Mouse (Mus musculus) urinary bladder, postnatal 10 days (tissue): ENCODE data around the gene Ss18l2.
A peak's percentile ranks its signal among the peaks of the same experiment; 100 is the strongest.

ENCODE experiments used
- DNase-seq: peaks from one replicate; pipeline ENCODE4 v3.0.0; 2022; ENCODE audit warnings: low spot score

The Ss18l2 gene

DNA sequence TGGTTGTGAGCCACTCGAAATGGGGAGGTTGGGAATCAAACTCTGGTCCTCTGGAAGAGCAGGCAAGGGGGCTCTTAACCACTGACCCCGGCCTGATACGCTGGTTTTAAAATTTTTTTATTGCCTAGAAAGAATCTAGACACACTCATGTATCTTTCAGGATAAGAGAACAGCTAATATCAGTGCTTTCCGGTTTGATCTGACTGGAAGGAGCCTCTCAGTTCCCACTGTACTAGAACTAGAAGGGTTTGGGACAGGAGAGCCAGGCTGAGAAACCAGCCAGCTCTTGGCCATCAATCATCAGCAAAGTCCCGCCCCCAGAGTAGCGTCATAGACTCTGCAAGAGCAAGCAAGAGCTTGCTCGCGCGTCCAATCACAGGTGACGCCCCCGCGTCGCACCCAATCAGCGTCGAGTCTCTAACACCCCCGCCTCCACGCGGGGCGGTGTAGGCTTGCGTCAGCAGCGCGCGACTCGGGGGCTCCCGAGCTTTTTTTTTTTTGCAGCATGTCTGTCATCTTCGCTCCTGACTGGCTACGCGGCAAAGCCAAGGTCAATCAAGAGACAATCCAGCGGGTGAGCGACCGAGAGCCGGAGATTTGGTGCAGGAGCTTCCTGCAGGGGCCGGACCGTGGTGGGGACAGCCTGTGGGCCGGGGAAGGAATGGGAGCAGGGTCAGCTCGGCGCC is at the start of gene Ss18l2:
Ss18l2 (plus strand) TSS at position 432 of the 686 bp plus-strand sequence.
- peak; percentile 94 for DNase-seq

DNA sequence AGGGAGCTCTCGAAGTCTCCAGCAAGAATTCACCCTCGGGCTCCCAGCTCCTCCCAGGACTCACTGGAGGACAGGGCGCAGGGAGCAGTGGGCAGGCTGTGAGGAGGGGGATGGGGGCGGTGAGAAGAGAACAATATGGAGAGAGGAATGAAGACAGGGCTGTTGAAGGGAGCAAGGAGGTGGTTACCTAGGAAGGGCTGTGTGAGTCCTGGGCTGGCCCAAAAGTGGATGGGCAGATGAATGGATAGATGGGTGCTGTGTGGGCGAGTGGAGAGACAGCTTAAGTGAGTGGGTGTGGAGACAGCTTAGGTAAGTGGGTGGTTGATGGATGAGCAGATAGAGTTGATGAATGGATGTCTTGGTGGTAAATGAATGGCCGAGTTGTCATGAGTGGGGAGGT is 46.7 kb upstream of the Ss18l2 start:
- DNase-seq, result no peak

DNA sequence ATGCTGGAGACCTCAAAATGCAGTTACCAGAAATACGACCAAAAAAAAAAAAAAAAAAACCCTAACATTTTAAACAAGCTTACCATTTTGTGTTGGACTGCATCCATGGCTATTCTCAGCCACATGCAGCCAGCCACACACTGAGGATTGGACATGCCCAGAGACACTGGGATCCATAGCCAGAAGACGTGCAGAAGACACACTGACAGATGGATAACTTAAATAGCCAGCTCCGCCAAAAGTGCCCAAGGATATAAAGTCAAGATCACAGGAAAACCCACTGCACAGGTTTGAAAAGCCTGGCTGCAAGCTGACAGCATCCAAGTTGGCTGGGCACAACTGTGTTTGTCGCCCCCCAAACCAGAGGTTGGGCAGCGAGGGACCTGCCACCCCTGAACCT is 46.0 kb upstream of the Ss18l2 start:
- DNase-seq, result no peak

DNA sequence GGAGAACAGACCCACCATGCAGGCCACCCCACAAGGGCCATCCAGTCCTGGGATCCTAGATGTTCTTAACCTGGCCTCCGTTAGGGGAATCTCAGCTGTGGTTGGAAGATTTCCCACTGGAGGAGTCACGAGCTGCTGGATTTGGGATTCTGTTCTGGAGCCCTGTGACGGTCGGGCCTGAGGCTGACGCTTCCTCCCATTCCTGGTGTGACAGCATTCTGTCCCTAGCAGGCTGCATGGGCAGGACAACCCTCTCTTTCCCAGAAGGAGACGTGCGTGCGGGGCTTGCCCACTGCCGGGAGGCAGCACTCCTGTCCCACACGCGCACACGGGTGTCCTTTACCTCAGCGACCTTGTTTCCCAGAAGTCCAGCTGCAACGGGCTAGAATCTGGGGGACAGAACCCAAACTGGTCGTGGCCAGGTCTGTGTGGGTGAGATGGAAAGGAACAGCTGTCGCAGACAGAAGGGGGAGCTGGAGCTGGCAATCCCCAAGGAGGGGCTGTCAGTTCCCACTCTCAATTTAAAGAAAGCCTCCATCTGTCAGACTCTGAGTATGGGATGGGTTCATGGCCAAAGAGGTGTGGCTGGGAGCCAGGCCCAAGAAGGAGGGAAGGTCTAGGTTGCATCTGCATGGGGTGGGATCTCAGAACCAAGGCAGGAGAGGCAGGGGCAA is 43.0 kb upstream of the Ss18l2 start:
- DNase-seq, result no peak

DNA sequence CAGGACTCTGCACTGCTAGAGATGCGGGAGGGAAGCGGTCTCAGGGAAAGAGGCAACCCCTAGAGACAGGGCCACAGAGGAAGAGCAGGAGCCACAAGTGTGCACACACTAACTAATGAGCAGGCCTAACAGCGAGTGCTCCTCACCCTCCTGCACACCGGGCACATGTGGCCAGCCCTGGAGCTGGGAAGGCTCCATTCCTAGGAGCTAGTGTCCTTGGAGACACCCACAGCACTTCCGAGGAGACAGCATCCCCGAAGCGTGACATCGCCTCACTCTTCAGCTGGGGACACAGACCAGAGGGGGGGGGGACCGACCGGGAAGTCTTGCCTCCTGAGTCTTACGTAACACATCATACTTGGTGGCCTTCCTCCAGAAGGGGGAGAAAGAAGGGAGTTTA is 42.3 kb upstream of the Ss18l2 start:
- no peak for DNase-seq

DNA sequence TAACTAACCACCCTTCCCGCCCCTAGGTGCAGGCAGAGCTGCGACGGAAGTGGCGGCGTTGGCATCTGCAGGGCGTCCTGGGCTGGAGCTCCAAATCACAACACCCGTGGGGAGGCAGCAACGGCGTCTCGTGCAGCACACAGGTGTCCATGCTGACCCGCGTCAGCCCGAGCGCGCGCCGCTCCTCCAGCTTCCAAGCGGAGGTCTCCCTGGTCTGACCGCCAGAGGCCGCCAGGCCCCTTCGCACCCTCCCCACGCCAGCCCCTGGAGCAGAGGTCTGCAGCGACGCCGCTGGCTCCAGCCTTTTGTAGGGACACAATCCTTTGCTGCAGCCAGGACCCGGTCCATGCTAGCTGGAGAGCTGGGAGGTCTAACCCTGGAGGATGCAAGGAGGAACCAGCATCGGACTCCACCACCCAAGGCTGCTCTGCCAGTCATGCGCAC is 40.8 kb upstream of the Ss18l2 start:
- DNase-seq, result no peak

DNA sequence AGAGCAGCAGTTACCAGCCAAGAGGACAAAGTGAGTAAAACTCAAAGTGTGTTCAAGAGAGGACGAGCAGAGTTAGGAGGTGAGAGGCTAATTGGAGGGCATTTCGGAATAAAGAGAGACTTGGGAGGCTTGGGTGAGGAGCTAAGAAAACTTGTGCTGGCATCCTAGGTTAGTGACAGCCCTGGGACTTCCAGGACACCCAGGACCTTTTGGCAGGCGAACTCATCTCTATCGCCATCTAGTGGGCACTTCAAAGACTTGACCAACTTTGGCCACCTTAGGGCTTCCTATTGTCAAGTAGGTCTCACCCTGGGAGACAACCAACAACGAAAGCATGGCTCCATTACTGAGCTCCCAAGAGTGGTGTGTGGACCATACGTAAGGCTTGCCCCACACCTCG is 38.8 kb upstream of the Ss18l2 start:
- no peak for DNase-seq

DNA sequence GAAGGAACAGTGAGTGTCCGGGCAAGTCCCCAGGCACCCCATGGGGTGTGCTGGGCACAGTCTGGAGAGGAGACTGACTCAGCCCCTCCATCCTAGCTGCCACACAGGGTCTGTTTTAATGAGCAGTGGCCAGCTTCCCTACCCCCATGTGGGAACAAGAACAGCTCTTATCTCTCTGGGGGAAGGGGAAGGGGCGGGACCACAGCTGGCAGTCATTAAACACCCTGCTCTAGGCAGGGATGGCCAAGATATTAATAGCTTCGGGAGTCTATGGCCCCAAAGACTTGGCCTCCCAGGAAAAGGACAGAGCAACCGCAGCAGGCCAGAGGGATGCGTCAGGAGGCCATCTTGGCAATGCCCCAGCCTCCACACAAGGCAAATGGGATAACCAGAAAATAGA is 37.8 kb upstream of the Ss18l2 start:
- no peak for DNase-seq

DNA sequence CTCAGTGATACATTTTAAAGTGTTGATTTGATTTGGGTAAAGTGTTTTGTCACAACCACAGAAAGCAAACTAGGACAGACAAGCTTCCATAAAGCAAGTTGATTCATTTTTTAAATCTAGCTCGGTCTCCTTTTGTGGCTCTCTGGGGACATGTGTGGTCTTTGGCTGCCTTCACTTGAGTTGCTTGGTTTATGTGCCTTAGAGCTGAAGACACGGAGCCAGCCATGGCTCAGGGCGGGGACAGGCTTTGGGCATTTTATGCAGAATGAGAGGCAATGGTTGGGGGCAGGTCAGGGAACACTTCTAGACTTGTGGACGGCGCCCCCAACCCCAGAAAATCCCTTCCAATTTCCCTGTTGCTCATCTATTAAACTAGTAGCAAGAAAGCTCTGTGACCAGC is 36.4 kb upstream of the Ss18l2 start:
- DNase-seq, result no peak

DNA sequence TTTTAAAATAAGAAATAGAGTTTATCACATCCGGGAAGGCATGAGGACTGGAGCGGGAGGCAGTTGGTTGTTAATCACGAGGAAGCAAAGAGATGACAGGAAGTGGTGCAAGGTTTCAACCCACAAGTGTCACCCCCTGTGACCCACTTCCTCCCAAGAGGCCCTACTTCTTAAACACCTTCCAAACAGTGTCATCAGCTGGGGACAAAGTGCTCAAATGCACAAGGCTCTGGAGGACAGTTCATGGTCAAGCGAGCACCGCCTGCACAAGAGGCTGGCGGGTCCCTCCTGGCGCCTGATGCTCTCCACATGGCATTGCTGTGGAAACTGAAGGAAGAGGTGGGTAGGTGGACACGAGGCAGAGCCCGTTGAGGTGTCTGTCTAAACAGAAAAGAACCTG is 35.1 kb upstream of the Ss18l2 start:
- no peak for DNase-seq

DNA sequence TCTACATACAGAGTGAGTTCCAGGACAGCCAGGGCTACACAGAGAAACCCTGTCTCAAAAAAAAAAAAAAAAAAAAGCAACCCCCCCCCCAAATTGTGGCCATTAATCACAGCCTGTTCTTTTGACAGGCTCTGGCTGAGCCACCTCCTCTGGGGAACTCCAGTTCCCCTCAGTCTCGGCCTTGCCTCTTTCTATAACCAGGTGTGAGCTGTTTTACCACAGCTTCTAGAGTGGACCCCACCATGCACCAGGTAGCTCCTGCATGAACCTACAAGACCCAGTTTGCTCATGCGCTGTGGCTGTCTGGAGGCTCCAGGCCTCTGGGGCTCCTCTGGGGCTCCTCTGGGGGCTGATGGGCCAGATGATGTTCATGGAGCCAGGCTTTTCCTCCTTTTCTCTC is 34.6 kb upstream of the Ss18l2 start:
- DNase-seq, result no peak

DNA sequence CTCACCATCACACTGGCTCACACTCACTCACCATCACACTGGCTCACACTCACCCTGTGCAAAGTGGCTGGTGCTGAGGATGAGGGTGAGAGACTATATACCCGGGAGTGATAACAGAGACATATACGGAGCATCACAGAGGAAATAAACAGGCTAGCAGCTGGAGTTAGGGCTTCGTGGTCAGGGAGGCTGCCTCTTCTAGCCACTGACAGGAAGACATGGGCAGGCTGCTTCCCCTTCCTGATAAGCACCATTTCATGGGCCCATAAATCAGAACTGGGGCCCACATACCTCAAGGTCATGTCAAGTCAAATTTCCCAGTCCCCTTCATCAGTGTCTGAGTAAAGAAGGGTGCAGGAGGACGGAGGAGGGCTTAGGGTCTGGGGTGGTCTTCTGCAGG is 33.1 kb upstream of the Ss18l2 start:
- no peak for DNase-seq

DNA sequence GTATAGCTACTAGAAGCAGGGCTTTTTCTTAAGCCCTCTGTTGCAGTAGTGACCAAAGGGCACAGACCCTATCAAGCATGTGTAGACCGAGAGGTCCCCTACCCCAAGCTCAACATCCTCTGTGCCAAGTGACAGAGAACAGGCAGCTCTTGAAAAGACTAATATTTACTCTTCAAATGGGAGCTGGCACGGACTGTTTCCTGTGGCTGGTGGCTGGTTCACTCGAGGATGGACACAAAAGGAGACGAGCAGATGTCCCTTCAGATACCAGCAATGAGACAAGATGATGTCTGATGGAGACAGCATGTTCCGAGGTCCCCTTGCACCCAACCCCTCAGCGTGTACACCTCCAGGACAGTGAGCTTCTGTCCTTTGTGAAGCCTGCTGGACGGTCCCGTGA is 32.7 kb upstream of the Ss18l2 start:
- DNase-seq, result no peak

DNA sequence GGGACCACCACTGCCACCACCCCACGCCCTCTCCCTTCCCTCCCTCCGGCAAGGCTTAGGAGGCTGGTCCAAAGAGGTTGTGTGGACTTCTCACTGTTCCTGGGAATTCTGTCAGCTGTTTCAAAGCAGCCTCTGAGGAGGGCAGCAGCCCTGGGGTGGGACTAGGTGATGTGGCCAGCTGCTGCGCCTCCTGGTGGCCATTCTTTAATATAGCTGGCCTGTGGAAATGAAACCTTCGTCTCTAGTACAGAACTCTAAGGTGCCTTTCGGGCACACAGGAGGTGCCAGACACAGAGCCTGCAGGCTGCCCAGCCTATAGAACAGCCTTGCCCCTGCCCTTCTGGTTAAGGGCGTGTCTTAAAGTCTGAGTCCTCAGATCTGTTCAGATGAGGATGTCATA is 30.6 kb upstream of the Ss18l2 start:
- no peak for DNase-seq

DNA sequence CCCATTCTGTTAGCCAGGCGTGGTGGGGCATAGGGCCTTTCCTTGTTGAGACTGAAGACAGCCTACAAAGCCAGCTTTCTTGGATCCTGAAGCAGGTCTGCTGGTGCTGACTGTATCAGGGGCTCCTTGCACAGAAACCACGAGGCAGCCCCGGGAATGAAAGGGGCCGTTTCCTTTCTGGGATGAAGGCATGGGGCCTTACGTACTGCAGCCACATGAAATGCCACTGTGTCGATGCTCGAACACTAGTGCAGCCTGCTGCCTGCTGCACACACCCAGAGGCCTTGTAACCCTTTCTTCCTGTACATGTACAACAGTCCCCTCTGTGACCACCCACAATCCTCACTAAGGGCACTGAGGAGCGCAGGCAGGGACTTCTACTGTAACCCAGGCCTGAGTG is 28.9 kb upstream of the Ss18l2 start:
- DNase-seq, result no peak

DNA sequence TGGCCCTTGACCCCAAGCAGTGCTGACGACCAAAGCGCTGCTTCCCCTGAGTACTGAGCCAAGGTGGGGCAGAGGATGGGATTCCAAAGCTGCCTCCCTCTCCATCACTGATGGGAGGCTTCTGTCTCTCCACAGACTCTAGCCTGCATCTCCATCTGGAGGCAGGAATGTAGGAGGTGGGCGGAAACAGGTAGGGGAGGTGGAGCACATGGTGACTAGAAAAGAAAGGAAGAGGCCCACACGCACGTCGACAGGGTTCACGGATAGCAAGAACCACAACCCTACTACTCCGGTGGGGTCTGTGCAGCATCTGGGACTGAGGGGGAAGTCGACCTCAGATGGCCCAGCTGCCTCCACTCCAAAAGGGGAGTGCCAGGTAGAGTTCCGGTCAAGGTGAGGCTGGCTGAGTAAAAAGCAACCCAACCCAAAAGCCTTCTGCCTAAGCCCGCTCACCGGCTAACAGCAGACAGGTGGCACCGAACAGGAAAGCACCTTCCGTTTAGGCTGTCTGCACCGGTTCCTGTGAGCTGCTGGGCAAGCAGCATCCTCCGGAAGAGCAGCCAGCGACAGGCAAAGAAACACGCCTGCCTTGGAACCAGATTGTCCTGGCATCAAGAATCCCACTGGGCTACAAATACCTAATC is 28.0 kb upstream of the Ss18l2 start:
- no peak for DNase-seq

DNA sequence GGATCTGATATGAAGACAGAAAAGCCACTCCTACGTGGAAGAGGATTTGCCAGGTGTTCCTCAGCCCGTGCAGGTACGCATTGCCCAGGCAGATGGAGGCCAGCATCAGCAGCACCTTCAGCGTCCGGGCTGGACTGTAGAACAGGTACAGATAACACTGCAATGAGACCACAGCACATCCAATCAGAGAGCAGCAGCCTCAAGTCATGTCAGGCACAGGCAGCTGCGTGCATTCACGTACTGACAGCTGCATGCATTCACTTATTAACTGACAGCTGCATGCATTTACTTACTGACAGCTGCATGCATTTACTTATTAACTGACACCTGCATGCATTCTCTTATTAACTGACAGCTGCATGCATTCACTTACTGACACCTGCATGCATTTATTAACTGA is 25.4 kb upstream of the Ss18l2 start:
- no peak for DNase-seq

DNA sequence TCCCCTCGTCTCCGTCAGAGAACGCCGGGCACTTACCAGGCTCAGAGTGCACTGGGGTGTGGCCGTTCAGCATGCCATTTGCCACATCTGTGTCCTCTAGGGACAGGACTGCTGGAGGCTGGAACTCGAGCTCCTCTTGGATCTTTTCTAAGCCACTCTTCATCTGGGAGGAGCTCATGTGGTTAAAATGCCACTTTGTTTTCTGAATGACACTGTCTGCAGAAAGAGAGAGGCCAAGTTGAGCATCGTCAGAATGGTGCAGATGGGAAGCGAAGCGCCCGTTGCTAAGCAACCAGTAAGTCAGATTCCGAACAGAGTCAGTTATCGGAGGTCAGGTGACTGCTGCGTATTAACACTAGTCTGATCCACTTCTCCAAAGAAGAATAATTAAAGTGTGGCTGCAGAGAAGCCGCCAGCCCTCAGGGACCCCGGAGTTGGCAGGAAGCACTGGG is 19.9 kb upstream of the Ss18l2 start:
- no peak for DNase-seq

DNA sequence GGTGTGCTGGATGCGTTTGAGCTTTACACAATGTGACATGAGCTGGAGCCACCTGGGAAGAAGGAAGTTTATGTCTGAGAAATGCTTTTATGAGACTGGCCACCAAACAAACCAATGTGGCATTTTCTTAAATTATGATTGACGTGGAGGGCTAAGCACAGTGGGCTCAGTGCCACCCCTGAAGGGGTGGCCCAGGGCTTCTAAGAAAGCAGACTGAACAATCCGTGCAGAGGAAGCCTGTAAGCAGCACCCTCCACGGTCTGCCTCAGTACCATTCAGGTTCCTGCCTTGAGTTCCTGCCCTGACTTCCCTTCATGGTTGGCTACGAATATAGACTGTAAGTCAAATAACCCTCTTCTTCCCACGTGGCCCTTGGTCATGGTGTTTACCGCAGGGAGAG is 19.4 kb upstream of the Ss18l2 start:
- no peak for DNase-seq

DNA sequence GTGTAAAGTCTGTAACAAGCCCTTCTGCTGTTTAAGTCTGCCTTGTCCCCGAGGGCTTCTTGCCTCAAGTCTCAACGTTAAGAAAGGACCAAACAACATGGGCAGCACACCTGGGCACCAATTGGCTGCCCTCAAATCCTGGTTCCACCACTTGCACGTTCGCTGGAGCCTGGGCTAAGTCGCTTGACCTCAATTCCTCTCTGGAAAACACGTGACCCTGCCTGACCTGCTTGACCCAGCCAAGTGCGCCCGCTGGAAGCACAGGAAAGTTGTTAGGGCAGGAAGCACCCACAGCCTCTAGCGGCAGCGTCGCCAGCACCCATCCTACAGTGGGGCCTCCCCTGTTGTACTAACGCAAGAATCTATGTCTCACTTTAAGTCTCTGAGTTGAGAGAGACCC is 15.4 kb upstream of the Ss18l2 start:
- DNase-seq, result no peak

DNA sequence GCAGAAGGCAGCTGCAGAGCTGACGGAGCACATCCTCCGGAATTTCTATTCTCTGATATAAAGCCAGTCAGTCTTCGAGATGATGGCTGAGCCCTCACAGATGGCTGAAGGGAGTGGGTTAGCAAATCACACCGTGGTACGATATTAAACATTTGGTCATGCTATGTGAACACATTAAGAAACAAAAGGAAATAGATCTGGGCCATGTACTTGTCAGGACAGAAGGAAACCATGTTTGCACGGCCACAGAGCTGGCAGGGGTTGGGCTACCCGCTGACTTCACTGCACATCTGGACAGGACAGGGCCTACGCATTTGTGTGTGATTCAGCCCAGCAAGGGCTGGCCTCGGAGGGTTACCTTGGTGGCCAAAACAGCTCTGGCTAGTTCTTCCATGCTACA is 13.5 kb upstream of the Ss18l2 start:
- DNase-seq, result no peak

DNA sequence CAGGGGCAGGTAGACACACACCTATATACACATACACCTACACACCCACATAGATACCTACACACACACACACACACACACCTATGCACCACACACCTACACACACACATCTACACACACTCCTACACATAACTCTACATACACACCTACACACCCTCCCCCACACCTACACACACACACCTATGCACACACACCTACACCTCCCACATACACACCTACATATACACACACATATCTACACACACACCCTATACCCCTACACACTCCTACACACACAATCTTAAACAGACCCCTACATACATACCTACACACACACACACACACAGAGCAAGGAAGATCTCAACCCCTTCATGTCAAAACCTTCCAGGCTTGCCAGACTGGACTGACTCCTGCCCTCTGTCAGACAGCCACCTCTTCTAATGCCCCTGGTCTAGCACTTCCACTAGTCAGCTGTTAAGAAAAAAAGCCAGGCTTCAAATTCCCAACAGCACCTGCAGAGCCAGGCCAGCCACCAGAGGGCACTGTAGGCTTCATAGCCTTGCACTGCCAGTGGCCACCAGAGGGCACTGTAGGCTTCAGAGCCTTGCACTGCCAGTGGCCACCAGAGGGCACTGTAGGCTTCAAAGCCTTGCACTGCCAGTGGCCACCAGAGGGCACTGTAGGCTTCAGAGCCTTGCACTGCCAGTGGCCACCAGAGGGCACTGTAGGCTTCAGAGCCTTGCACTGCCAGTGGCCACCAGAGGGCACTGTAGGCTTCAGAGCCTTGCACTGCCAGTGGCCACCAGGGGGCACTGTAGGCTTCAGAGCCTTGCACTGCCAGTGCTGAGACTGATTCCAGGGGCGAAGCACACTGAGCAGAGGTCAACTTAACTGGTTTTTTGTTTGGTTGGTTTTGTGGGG is 12.7 kb upstream of the Ss18l2 start:
- DNase-seq, result no peak

DNA sequence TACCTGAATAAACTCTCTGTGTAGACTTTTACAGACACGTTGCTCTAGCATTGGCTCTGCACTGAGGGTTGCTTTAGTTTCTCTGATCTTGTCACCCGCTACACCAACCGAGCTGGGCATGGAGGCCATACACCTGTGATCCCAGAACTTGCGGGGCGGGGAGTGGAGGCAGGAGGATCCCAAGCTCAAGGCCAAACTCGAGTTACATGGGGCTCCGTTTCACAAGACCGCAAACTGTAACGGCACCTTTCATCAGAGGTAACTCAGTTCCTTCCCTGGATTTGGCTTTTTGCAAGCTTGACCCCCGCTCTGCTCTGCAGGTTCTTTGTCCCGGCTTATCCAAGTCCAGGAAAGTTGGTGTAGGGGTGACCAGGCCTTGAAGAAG is 5.9 kb upstream of the Ss18l2 start:
- DNase-seq, result no peak
